Mouse (Mus musculus) lung, postnatal 0 days (tissue): Measurements from ENCODE around the gene Rabep2.

Experiments
- CTCF ChIP-seq: IDR thresholded peaks from 2 replicates; pipeline ENCODE4 v1.5.1; 2016; ENCODE audit warnings: antibody characterized with exemption, mild to moderate bottlenecking
- EP300 ChIP-seq: IDR thresholded peaks from 2 replicates; pipeline ENCODE4 v1.6.1; 2016; ENCODE audit warnings: antibody characterized with exemption, mild to moderate bottlenecking, control low read depth

DNA sequence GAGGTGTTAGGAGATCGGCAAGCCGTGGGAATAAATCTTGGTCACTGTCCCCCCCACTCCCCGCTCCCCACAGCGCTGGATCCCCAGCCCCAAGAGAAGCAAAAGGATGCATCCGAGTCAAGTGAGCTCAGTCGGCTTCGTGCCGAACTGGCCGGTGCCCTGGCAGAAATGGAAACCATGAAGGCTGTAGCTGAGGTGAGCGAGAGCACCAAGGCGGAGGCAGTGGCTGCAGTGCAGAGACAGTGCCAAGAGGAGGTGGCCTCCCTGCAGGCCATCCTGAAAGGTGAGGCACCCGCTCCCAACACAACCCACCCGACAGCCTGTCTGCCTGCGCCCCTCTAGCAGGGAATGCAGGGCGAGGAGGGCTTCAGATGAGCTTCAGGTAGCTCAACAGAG lies 942 bp downstream of the Rabep2 start:
- TF ChIP-seq EP300 (no peak), CTCF (no peak)
